Mouse (Mus musculus) B cell, adult 2 months (primary cell): ENCODE measurements around the gene Nipal3.

Experiments used
- DNase-seq, 2 experiments: peaks; one replicate each; pipeline ENCODE4 v3.0.0; 2022

Nipal3 gene

DNA sequence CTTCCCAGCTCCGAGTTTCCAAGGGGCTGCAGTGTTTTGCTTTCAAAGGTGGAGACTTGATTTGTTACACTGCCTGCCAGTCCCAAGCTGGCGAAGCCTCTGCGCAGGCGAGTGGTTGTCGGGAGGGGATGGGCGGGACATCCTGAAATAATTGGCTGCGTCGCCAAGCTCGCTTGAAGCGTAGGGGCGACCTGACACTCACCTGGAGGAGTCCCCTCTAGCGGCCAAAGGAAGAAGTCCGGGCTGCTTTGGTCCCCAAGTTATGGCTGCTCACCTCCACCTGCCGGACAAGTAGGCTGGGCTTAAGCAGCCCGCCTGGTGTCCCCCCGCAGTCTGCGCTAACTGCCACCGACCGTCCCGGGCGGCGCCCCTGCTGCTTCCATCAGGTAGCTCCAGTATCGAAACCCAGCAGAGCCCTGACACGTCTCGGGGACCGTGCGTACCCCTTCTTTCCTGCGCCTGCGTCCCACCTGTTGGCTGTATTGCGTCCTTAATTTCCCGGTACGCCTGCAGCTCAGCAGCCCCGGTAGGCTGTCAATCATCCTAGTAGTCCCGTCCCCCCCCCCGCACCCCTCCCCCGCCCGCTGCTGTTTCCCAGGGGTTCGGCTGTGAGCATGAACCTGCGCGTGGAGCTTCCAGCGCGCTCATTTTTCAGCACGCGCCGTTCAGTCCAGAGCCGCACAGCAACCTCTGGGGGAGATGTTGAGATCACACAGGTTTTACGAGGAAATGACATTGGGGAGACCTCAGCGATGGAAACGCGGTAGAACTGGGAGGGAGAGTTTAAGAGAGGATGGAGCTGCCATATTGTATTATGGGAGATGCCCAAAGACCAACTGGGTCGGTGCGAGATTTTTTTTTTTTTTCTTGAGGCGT, at the start of gene Nipal3, which contains the start of gene Stpg1:
TSS of gene Nipal3 (minus strand) at position 518 of the 876 bp plus-strand sequence.
TSS of gene Stpg1 (plus strand) at position 270 of the 876 bp plus-strand sequence.
- peak; percentile 85 to 89 for DNase-seq

DNA sequence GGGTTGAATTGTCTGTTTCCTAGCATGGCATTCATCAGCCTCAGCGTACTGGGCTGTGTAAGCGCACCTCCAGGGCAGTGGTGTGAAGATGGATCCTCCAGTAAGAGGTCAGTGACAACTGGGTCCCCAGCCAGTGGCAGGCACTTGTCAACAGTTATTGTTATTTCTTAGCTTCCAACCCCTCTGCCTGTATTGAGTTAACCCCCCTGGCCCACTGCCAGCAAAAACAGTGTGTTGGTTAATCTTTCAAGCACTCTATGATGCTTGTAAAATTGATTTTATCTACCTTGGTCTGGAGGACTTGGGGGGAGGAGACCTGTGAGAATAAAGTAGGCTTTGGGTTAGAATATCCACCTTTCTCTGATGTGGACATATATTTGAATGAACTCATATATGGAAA, 49.4 kb upstream of the Nipal3 start:
- DNase-seq: no peak

DNA sequence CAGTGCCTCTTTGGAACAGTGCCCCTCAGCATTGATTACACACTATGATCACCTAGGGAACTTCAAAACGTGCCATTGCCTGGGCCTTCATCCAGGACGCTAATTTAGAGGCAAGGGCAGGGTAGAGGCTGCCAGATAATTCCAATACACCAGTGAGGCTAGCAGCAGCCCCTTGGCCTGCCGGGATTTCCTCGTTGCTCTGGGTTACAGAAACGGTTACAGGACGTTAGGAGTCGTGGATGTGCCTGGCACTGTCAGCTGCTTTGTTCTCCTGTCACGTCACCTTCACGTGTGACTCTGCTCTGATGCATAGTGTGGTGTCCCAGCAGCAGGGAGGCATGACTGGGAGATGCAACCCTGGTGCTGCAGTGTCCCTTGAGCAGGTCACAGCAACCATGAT, 45.2 kb upstream of the Nipal3 start:
- no peak for DNase-seq

DNA sequence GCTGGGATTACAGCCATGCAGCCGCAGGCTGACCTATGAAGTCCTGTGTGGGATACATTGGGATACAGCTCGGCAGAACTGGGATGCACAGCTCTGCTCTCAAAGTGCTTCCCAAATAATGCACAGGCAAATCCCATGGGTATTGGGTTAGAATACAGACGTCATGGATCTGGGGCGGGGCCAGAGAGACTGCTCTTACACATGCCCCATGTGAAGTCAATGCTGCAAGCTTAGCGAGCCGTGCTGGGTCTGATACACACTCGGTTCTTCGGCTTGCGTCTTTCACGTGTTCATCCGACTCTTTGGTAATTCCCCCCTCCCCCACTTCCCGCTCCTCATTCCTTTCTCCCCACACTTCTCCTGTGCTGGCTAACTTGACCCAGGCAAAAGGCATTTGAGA, 44.2 kb upstream of the Nipal3 start:
- no peak for DNase-seq

DNA sequence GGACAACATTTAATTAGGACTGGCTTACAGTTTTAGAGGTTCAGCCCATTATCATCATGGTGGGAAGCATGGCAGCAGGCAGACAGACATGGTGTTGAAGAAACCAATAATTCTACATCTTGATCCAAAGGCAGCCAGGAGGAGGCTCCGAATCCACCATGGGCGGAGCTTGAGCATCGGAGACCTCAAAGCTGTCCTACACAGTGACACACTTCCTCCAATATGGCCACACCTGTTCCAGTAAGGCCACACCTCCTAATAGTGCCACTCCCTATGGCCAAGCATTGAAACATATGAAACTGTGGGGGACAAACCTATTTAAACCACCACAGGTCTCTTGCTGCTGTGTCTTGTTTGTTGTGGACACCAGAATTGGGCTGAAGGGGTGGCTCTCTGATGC, 40.2 kb upstream of the Nipal3 start:
- DNase-seq: no peak

DNA sequence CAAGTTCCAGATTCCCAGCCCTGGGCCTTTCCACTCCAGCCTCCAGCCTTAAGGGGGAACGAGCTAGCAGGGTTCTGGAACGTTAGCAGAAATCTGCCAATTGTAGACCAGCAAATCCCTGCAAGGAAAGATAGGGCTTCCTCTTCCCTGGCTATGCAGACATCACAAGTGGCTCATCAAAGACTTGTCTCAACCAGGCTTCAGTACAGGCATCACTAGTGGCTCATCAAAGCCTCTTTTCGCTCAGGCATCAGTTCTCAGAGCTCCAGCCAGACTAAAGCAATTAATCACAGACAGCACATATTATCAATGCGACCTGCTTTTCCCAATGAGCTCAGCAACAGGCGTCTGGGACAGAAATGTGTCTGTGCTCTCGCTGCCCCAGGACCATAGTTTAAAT, 38.2 kb upstream of the Nipal3 start:
- no peak for DNase-seq

DNA sequence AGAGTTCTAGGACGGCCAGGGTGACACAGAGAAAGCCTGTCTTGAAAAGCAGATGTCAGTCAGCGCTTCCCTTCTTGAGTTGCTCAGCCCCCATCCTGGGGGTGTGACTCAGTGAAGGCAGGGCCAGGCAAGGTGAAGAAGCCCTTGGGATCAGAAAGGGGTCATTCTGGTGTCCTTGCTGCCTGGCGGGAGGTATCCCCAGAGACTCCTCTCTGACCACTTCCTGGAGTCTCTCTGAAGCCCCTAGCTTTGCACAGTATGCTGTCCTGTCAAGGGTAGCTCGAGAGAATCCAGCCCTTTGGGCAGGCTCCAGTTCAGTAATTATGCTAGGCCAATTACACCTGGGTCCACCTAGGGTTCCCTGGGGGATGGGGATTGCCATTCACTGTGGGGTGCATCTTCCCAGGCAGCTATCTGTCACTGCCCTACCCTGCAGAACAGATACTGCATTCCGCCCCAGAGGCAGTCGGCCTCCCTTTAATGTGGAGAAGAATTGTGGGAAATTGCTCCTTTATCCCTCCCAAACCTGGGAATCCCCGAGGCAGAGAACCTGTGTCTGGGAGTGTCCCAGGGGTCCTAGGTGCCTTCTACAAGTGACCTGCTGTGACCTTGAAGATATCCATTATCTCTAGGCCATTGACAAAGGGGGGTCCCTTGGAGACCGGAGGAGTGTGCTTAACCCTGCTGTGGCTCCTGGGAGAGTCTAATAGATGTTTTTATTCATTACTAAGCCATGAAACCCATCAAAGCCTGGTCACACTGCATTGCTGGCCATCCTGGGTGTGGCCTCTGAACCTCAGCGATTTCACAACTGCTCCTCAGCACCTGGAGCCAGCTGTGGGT, 37.2 kb upstream of the Nipal3 start:
- DNase-seq: no peak

DNA sequence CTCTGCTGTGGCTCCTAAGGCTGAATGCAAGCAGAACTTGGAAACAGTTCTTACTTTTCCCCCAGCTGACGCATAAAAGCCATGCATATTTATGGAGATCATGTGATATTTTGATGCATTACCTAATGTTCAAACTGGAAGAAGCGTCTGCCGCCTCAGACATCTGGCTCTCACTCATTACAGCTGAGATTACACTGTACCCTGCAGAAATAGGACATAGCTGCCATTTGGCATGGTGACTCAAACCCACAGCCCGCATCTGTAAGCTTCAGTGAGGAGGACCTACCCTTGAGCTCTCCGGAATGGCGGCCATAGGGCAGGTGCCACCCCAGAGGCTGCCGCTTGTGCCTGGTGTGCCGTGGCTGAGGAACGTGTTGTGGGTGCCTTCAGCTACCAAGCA, 36.4 kb upstream of the Nipal3 start:
- DNase-seq: no peak

DNA sequence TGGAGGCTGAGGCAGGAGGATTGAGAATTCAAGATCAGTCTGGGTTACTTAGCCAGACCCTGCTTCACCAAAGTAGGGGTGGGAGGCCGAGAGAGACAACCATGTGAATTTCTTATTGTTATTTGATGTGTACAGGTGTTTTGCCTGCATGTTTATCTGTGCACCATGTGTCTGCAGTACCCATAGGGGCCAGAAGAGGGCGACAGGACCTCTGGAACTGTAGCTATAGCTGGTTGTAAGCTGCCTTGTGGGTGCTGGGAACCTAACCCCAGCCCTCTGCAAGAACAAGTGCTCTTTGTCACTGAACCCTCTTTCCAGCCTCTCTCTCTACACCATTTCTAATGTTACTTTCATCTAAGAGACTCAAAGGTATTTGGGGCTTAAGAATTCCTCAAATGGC, 35.4 kb upstream of the Nipal3 start:
- peak; percentile 15 to 23 for DNase-seq

DNA sequence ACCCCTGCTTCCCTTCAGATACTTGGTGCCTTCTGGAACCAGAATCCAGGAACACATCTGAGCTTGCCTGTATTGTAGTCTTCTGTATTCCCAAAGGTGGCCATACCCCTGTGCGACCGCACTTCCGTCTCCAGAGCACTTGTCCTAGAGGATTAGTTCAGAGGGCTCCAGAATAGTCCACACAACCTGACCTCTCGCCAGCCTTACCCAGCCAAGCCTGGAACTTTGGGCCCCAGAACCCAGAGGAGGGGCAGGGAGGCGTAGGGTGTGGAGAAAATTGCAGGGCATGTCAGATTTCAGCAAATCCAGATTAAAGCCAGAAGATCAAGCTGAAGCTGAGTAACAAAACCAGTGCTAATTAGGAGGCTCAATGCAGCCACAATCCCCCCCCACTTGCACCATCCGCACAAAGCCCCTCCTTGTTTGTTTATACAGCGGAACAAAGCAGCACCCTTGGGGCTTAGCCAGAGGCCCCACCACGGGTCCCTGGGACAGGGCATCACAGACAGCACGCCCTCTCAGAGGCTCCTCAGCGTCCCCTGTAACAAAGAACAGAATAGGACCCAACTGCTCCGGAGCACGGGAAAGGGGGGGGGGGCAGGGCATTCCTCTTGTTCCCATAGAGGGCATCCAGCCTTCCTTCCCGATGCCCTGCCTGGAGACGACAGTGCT, 31.3 kb upstream of the Nipal3 start:
- DNase-seq: no peak

DNA sequence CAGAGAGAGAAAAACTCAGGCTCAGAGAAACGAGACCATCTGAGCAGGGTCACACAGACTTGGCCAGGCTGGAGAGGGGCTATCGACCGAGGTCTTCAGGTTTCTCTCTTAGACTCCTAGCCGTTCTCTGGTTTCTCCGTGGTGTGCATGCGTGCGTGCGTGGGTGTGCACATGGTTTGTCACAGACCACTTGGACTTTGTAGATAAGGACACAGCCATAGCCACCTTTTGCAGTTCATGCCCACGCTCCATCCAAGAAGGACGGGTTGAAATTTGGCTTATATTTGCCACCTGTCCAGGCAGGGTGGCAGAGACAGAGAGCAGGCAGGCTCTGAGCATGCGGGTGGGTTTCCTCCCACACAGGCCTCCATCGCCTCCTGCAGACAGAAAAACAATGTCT, 30.2 kb upstream of the Nipal3 start:
- DNase-seq: no peak

DNA sequence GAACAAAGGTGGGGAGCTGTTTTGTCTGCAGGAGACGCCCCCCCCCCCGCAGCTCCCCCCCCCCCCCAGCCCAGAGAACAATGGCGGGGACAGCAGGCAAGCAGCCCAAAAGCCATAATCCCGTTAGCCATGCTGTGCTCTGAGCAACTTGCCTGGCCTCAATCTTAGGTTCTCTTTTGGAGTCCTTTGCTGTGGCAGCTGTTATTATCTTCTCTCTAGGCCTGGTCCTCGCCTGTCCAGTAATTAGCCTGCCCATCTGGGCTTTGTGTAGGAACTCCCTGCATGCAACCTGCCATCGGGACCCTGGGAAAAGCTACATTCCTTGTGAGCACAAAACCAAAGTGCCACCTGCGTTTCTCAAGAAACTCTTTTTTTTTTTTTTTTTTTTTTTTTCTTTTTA, 29.1 kb upstream of the Nipal3 start:
- no peak for DNase-seq

DNA sequence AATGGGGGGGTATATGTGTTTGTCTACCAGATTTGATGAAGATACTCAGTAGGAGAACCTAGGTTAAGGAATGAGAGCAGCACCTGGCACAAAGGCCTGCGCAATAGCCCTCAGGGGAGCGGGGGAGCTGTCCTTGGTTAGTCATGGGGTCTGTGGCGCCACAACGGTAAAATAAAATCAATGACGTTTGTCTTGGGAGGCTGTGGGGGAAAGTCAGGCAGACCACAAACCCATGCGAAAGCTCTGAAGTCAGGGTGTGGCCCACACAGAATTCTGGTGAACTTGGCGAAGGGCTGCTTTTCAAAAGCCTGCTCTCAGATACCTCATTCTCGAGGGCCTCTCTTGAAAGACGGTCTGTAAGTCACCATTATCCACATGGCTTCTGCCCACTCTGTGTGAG, 25.6 kb upstream of the Nipal3 start:
- no peak for DNase-seq

DNA sequence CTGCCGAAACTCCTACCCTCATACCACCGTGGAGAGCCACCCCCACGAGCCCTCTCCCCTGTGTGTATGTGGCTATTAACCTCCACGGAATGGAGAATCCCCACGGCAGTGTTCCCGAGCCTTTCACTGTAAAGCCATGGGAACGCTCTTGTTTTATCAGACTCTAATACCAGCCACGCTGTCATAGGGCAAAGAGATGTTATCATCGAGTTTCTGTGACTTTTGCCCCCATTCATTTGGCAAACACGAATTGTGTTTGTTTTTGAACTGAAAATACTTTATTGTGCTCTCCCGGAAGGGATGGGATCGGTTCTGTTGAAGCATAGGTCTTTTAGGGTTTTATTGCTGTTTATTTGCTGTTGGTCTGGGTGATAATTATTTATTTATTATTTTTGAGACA, 23.3 kb upstream of the Nipal3 start:
- DNase-seq: no peak

DNA sequence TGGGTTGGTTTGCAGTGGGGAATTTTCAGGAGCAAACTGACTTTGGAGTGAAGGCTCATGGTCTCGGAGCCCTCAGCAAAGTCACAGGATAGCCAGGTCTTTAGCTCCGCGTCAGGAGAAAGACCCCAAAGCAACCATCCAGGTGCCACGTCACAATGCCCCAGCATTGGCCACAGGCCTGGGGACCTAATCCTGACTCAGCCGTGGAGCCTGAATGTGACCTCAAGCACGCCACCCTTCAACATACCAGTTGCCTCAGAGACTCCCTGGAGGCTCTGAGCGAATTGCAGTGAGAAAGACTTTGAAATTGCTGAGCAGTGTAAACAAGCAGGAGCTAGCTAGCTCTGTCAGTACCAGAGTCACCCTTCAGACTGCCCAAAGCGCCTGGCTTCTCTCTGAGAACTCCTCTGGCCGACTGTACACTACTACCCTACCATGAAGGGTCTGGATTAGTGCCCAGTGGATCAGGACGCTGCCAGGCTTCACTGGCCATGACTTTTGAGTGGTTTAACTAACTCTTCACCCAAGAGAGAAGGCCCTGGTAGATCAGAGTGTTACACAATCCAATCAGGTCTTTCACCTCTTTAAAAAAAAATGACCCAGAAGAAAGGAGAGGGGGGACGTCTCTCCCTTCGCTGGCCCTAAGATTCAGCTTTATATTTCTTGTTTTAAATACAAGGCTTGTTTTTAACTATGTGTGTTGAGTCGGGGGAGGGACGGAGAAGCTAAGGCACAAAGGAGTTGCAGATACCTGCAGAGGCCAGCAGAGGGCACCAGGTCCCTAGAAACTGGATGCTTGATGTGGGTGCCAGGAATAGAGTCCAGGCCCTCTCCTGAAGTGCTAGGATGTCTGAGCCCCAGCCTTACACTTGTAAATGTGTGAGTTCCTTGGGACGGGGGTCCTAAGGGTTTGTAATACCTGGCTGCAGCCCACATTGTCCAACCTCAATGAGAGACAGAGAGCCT, 21.8 kb upstream of the Nipal3 start:
- peak; percentile 77 to 80 for DNase-seq

DNA sequence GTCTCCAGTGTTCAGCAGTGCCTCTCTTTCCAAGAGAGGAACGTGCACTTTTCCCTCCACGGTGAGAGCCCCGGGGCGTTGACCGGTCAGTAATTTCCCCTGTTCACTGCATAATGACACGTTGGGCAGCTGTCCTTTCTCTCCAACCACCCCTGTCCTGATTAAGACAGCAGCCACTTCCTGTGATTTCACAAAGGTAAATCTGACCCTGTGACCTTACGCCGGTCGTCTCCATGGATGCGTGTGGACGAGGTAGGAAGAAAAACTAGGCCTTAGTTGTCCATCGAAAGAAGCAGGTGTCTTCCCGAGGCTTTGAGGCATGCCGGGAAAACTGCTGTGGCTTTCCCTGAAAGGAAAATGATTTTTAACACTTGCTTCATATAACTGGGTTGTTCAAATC, 20.1 kb upstream of the Nipal3 start:
- DNase-seq: no peak

DNA sequence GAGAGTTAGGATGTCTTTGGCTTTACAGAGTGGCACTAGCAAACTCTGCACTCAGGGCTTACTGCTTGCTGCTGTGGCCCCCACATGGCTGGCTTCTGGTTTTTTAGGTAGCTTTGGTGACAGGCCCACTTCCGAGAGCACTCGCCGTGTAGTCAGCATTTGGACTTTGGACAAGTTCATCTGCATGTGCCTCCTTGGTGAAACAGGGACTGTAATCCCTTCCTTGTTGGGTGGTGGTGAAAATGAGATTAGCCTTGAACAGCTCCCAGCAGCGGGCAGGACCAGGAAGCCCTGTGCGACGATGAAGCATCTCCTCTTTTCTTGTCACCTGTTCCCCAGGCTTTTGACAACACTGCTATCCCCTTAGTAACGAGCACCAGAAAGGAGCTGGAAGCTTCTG, 19.0 kb upstream of the Nipal3 start:
- DNase-seq: no peak

DNA sequence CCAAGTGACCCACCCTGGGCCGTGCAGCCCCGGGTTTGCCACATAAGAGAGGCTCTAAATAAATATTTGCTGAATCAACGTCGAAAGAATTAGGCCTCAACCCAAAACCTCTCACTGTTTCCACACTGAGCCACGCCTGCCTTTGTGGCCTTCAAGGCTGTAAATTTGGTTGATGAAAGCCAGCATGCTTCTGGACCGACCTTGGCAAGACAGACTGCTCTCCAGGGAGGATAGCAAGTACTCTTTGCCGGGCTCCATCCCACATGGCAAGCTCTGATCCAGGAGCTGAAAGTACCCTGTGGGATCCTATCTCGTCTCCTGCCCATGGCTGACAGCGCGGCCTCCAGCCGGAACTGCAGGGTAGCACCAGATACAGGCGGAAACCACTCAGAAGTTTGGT, 14.7 kb upstream of the Nipal3 start:
- no peak for DNase-seq

DNA sequence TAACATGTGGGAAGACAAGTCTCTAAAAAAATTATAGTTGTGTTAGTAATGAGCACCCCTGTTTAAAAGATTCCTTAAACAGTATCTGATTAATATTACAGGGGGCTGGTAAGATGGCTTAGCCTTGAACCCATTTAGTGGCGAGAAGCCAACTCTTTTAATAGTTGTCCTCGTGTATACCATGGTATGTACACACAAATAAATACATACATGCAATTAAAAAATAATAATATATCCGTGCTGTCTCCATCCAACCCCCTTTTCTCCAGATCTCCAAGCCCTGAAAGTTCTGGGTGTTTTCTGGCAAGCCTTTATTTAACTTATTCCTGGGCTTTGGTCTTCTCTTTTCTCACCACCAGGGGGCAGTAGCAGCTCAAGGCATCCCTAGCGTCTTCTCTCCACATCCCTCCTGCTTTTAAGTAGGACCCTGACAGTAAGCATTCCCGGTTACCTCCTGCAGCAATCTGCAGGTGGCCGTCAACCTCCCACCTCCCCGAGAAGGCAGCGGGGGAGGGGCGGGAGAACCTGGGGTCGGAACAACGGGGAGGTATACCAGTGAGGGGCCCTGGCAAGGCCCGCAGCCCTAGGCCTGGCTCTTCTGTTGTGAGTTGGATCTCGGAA, 13.7 kb upstream of the Nipal3 start:
- DNase-seq: peak; percentile 67 to 73

DNA sequence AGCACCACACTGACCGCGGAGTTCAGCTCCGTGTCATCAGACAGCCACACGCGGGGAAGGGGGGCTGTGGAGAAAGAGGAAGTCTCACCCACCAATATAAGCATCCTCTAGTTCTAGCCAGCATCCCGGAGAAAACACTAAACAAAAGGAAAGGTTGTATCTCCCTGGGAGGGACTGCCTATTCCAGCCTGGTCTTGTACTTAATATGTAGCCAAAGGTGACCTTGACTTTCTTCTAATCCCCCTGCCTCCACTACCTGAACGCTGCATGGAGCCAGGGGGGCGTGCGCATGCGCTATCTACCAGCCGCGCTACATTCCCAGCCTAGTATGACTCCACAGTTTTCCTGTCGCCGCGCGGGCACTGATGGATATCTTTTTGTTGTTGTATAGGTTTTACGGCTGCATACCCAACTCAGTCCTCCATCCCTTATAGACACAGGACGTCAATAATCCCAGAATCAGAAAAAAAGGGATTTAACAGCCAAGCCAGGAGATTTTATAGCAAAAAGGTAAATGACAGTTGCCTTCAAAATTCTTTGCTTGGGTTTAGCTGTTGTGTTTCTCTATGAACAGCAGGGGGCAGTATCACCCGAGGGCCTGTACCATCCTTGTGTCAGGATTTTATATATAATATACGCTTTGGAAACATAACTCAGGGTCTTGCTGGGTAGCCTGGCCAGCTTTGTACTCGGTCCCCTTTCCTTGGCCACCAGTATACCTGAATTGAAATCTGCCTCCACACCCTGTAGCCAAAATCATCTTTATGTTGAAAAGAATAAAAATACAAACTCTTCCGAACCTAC, 12.9 kb upstream of the Nipal3 start:
- DNase-seq: peak; percentile 66 to 69

DNA sequence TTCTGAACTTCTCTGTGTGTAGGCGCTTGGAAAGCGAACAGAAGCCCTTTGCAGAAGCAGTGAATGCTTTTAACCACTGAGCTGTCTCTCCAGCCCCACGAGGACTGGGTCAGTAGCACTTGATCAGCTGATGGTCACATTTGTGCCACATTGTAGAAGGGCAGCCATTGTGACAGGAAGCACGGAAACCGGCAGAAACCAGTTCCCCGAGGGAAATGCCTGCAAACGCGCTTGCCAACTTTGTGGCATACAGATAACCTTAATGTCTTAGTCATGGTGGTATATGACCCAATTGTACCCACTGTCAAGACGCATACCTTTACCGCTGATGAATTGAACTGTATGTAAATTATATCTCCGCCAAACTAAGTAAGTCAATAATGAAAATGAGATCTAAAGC, 11.0 kb upstream of the Nipal3 start:
- no peak for DNase-seq
